Mouse (Mus musculus): ENCODE measurements around the gene Cd44. TPM values are rescaled to one million over a fixed set of nuclear protein-coding genes. Genes with fewer than 3 reads are reported as not detected.

Gene Cd44
- polyA plus RNA-seq, 1 experiment from 2014 or later = 15.2 TPM

GRCm38 (mm10) chr2:102805283-102805682 is 96.2 kb downstream of the Cd44 start:
- no peak overlapping the region for H3K4me2 ChIP-seq (ENCODE audit: low read depth, low read length)
- no peak overlapping the region for H3K4me3 ChIP-seq (ENCODE audit: low read depth, low read length)
- ATAC-seq (no peak), DNase-seq (no peak)
- H3K9me3 ChIP-seq (ENCODE audit: low read length) = no peaks in the 10 kb centered on the region
- no peak overlapping the region for H3K27ac ChIP-seq (ENCODE audit: low read depth)
- no peaks in the 10 kb centered on the region for H3K27me3 ChIP-seq (ENCODE audit: insufficient read depth, low read length)
- H3K36me3 ChIP-seq (replicated peaks; ENCODE audit: insufficient read depth, low read length) = no peaks in the 10 kb centered on the region
- 61% methylated on average over 6 of the region's 6 CpGs for WGBS (ENCODE audit: insufficient replicate concordance)
- TF ChIP-seq EP300 (IDR thresholded peaks at IDR 0.05; ENCODE audit: low read depth) = no peak
- TF ChIP-seq CTCF (IDR thresholded peaks at IDR 0.05; ENCODE audit: low read depth) = no peak
- no peak overlapping the region for H3K9ac ChIP-seq (replicated peaks)
- no peaks in the 10 kb centered on the region for H3K4me1 ChIP-seq (ENCODE audit: insufficient read depth)

GRCm38 (mm10) chr2:102804109-102804508 is 97.4 kb downstream of the Cd44 start:
- H3K36me3 ChIP-seq (replicated peaks; ENCODE audit: insufficient read depth, low read length) = no peaks in the 10 kb centered on the region
- no peak overlapping the region for H3K27ac ChIP-seq (ENCODE audit: low read depth)
- no peak for ATAC-seq
- no peak overlapping the region for H3K4me3 ChIP-seq (ENCODE audit: low read depth, low read length)
- H3K4me1 ChIP-seq (ENCODE audit: insufficient read depth) = no peaks in the 10 kb centered on the region
- H3K9ac ChIP-seq (replicated peaks) = no peak overlapping the region
- TF ChIP-seq CTCF (IDR thresholded peaks at IDR 0.05; ENCODE audit: low read depth) = peak; percentile 67
- no peak for TF ChIP-seq EP300 (IDR thresholded peaks at IDR 0.05; ENCODE audit: low read depth)
- no peaks in the 10 kb centered on the region for H3K9me3 ChIP-seq (ENCODE audit: low read length)
- WGBS (ENCODE audit: insufficient replicate concordance) = 25% methylated on average over 2 of the region's 2 CpGs
- no peak for DNase-seq
- H3K4me2 ChIP-seq (ENCODE audit: low read depth, low read length) = no peak overlapping the region
- H3K27me3 ChIP-seq (ENCODE audit: insufficient read depth, low read length) = no peaks in the 10 kb centered on the region

- no peak for DNase-seq
- TF ChIP-seq EP300 (IDR thresholded peaks at IDR 0.05; ENCODE audit: low read depth) (no peak), CTCF (IDR thresholded peaks at IDR 0.05; ENCODE audit: low read depth) (no peak)
- Histone ChIP-seq H3K9me3 (ENCODE audit: low read length) (no peaks in the 10 kb centered on the region), H3K27me3 (ENCODE audit: insufficient read depth, low read length) (no peaks in the 10 kb centered on the region), H3K27ac (ENCODE audit: low read depth) (no peak overlapping the region), H3K9ac (replicated peaks) (no peak overlapping the region), H3K4me2 (ENCODE audit: low read depth, low read length) (no peak overlapping the region), H3K4me1 (ENCODE audit: insufficient read depth) (no peaks in the 10 kb centered on the region), H3K4me3 (ENCODE audit: low read depth, low read length) (no peak overlapping the region), H3K36me3 (replicated peaks; ENCODE audit: insufficient read depth, low read length) (no peaks in the 10 kb centered on the region)
- WGBS (ENCODE audit: insufficient replicate concordance) = 86% methylated on average over 1 of the region's 1 CpGs
- ATAC-seq = no peak
These were observed 99.6 kb downstream of the Cd44 start for GRCm38 (mm10) chr2:102801899-102802298.

- Histone ChIP-seq H3K9ac (replicated peaks) (no peak overlapping the region), H3K27me3 (ENCODE audit: insufficient read depth, low read length) (no peaks in the 10 kb centered on the region), H3K4me1 (ENCODE audit: insufficient read depth) (no peaks in the 10 kb centered on the region), H3K9me3 (ENCODE audit: low read length) (no peaks in the 10 kb centered on the region), H3K4me2 (ENCODE audit: low read depth, low read length) (no peak overlapping the region), H3K36me3 (replicated peaks; ENCODE audit: insufficient read depth, low read length) (no peaks in the 10 kb centered on the region), H3K27ac (ENCODE audit: low read depth) (no peak overlapping the region), H3K4me3 (ENCODE audit: low read depth, low read length) (no peak overlapping the region)
- 64% methylated on average over 2 of the region's 2 CpGs for WGBS (ENCODE audit: insufficient replicate concordance)
- DNase-seq (no peak), ATAC-seq (no peak)
- TF ChIP-seq CTCF (IDR thresholded peaks at IDR 0.05; ENCODE audit: low read depth) = no peak
- no peak for TF ChIP-seq EP300 (IDR thresholded peaks at IDR 0.05; ENCODE audit: low read depth)
These were observed 103.3 kb downstream of the Cd44 start for GRCm38 (mm10) chr2:102798149-102798548.

- Histone ChIP-seq H3K27ac (ENCODE audit: low read depth) (no peak overlapping the region), H3K9me3 (ENCODE audit: low read length) (no peaks in the 10 kb centered on the region), H3K9ac (replicated peaks) (no peak overlapping the region), H3K4me3 (ENCODE audit: low read depth, low read length) (no peak overlapping the region), H3K36me3 (replicated peaks; ENCODE audit: insufficient read depth, low read length) (no peaks in the 10 kb centered on the region), H3K4me2 (ENCODE audit: low read depth, low read length) (no peak overlapping the region), H3K4me1 (ENCODE audit: insufficient read depth) (no peaks in the 10 kb centered on the region), H3K27me3 (ENCODE audit: insufficient read depth, low read length) (no peaks in the 10 kb centered on the region)
- ATAC-seq (0 out of 2 replicates have a peak, but pooled peaks have one; percentile 21), DNase-seq (no peak)
- TF ChIP-seq CTCF (IDR thresholded peaks at IDR 0.05; ENCODE audit: low read depth) = no peak
- 59% methylated on average over 3 of the region's 3 CpGs for WGBS (ENCODE audit: insufficient replicate concordance)
These were observed 106.4 kb downstream of the Cd44 start for GRCm38 (mm10) chr2:102795034-102795433.

GRCm38 (mm10) chr2:102792804-102793203 is 108.7 kb downstream of the Cd44 start:
- no peak overlapping the region for H3K4me3 ChIP-seq (ENCODE audit: low read depth, low read length)

GRCm38 (mm10) chr2:102791641-102792040 is 109.8 kb downstream of the Cd44 start:
- Histone ChIP-seq H3K9ac (replicated peaks) (no peak overlapping the region), H3K9me3 (ENCODE audit: low read length) (no peaks in the 10 kb centered on the region), H3K27ac (ENCODE audit: low read depth) (no peak overlapping the region), H3K4me3 (ENCODE audit: low read depth, low read length) (no peak overlapping the region), H3K4me1 (ENCODE audit: insufficient read depth) (no peaks in the 10 kb centered on the region), H3K36me3 (replicated peaks; ENCODE audit: insufficient read depth, low read length) (no peaks in the 10 kb centered on the region), H3K27me3 (ENCODE audit: insufficient read depth, low read length) (no peaks in the 10 kb centered on the region), H3K4me2 (ENCODE audit: low read depth, low read length) (no peak overlapping the region)
- TF ChIP-seq CTCF (IDR thresholded peaks at IDR 0.05; ENCODE audit: low read depth) (no peak), EP300 (IDR thresholded peaks at IDR 0.05; ENCODE audit: low read depth) (no peak)
- no peak for ATAC-seq
- DNase-seq = no peak
- 51% methylated on average over 2 of the region's 2 CpGs for WGBS (ENCODE audit: insufficient replicate concordance)

More at GRCm38 (mm10) chr2:102792804-102793203, 108.7 kb downstream of the Cd44 start:
- H3K4me2 ChIP-seq (ENCODE audit: low read depth, low read length) = no peak overlapping the region
- 76% methylated on average over 6 of the region's 6 CpGs for WGBS (ENCODE audit: insufficient replicate concordance)
- H3K4me1 ChIP-seq (ENCODE audit: insufficient read depth) = no peaks in the 10 kb centered on the region
- no peaks in the 10 kb centered on the region for H3K9me3 ChIP-seq (ENCODE audit: low read length)
- TF ChIP-seq EP300 (IDR thresholded peaks at IDR 0.05; ENCODE audit: low read depth) (no peak), CTCF (IDR thresholded peaks at IDR 0.05; ENCODE audit: low read depth) (no peak)
- no peak overlapping the region for H3K27ac ChIP-seq (ENCODE audit: low read depth)
- ATAC-seq (no peak), DNase-seq (no peak)
- H3K9ac ChIP-seq (replicated peaks) = no peak overlapping the region
- no peaks in the 10 kb centered on the region for H3K27me3 ChIP-seq (ENCODE audit: insufficient read depth, low read length)
- no peaks in the 10 kb centered on the region for H3K36me3 ChIP-seq (replicated peaks; ENCODE audit: insufficient read depth, low read length)

All from liver, postnatal 0 days (tissue).